Mouse (Mus musculus): ENCODE data around the gene Pde4b. TPM values are rescaled to one million over a fixed set of nuclear protein-coding genes. Genes with fewer than 3 reads are reported as not detected.

Gene Pde4b
- polyA plus RNA-seq, 1 experiment from 2014 or later = 3.1 TPM

DNA sequence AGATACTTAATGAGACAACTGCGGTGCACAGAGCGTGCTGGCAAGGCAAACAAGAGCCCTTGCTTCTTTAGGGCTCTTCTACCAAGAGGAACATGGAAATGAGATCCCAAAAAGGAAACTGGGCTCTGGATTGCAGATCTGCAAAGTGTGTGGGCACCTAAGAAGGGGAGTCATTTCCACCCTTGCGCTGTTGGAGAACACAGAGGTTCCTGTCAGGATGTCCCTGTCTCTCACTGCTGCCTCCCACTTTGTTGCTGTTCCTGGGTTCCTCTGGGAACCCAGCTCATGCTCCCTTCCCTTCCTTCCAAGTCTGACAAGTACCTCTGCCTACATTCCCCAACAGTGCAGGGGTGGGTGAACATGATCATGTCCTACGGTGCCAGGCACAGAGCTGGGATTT, 61.4 kb downstream of the Pde4b start:
- H3K4me1 ChIP-seq (ENCODE audit: control insufficient read depth, low read depth, low read length) = no peaks in the 10 kb centered on the region
- H3K4me2 ChIP-seq (ENCODE audit: low read depth, low read length) = no peak overlapping the region
- H3K27me3 ChIP-seq (ENCODE audit: control insufficient read depth, insufficient read depth, low read depth, low read length) = no peaks in the 10 kb centered on the region
- H3K27ac ChIP-seq (ENCODE audit: low read length) = no peak overlapping the region
- no peaks in the 10 kb centered on the region for H3K36me3 ChIP-seq (ENCODE audit: control insufficient read depth, insufficient read depth)
- no peak for ATAC-seq (ENCODE audit: low read depth)
- WGBS (ENCODE audit: insufficient replicate concordance) = 69% methylated on average over 4 of the region's 4 CpGs
- H3K9me3 ChIP-seq (replicated peaks; ENCODE audit: control insufficient read depth, low read length) = no peaks in the 10 kb centered on the region
- no peak overlapping the region for H3K9ac ChIP-seq (ENCODE audit: low read depth, low read length)
- H3K4me3 ChIP-seq (ENCODE audit: low read depth, low read length) = no peak overlapping the region

DNA sequence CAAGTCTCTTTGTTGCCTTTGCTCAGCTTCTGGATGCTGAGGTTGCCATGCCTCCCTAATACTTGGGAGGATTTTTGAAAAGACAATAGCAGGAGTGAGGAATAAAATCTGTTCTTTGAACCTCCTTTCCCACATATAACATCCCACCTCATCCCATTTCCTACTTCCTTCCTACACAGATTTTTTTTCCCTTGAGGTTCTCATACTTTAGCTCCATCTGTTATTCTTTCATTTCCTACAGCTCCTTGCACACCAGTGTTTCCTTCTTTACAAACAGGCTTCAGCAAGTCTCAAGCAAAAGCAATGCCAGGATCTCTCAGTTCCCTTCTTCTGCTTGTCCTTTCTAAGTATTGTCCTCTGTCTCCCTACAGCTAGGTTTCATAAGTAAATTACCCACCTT, 71.8 kb downstream of the Pde4b start:
- H3K27ac ChIP-seq (ENCODE audit: low read length) = no peak overlapping the region
- no peak for ATAC-seq (ENCODE audit: low read depth)
- no peaks in the 10 kb centered on the region for H3K9me3 ChIP-seq (replicated peaks; ENCODE audit: control insufficient read depth, low read length)
- no peak overlapping the region for H3K4me2 ChIP-seq (ENCODE audit: low read depth, low read length)
- H3K4me3 ChIP-seq (ENCODE audit: low read depth, low read length) = no peak overlapping the region
- no peak overlapping the region for H3K9ac ChIP-seq (ENCODE audit: low read depth, low read length)
- H3K27me3 ChIP-seq (ENCODE audit: control insufficient read depth, insufficient read depth, low read depth, low read length) = no peaks in the 10 kb centered on the region
- no peaks in the 10 kb centered on the region for H3K36me3 ChIP-seq (ENCODE audit: control insufficient read depth, insufficient read depth)
- no peaks in the 10 kb centered on the region for H3K4me1 ChIP-seq (ENCODE audit: control insufficient read depth, low read depth, low read length)

- H3K4me1 ChIP-seq (ENCODE audit: control insufficient read depth, low read depth, low read length) = no peaks in the 10 kb centered on the region
- H3K27me3 ChIP-seq (ENCODE audit: control insufficient read depth, insufficient read depth, low read depth, low read length) = no peaks in the 10 kb centered on the region
- no peak for ATAC-seq (ENCODE audit: low read depth)
- no peak overlapping the region for H3K4me2 ChIP-seq (ENCODE audit: low read depth, low read length)
- no peaks in the 10 kb centered on the region for H3K36me3 ChIP-seq (ENCODE audit: control insufficient read depth, insufficient read depth)
- H3K27ac ChIP-seq (ENCODE audit: low read length) = no peak overlapping the region
- H3K4me3 ChIP-seq (ENCODE audit: low read depth, low read length) = no peak overlapping the region
- H3K9me3 ChIP-seq (replicated peaks; ENCODE audit: control insufficient read depth, low read length) = no peaks in the 10 kb centered on the region
- 28% methylated on average over 3 of the region's 3 CpGs for WGBS (ENCODE audit: insufficient replicate concordance)
- H3K9ac ChIP-seq (ENCODE audit: low read depth, low read length) = no peak overlapping the region
These were observed 84.3 kb downstream of the Pde4b start for GRCm38 (mm10) chr4:102171636-102172035.

GRCm38 (mm10) chr4:102172711-102173213, 85.4 kb downstream of the Pde4b start:
- no peak overlapping the region for H3K9ac ChIP-seq (ENCODE audit: low read depth, low read length)
- no peak for ATAC-seq (ENCODE audit: low read depth)
- H3K36me3 ChIP-seq (ENCODE audit: control insufficient read depth, insufficient read depth) = no peaks in the 10 kb centered on the region
- H3K9me3 ChIP-seq (replicated peaks; ENCODE audit: control insufficient read depth, low read length) = no peaks in the 10 kb centered on the region
- no peaks in the 10 kb centered on the region for H3K4me1 ChIP-seq (ENCODE audit: control insufficient read depth, low read depth, low read length)
- 39% methylated on average over 7 of the region's 7 CpGs for WGBS (ENCODE audit: insufficient replicate concordance)
- no peak overlapping the region for H3K4me2 ChIP-seq (ENCODE audit: low read depth, low read length)
- no peaks in the 10 kb centered on the region for H3K27me3 ChIP-seq (ENCODE audit: control insufficient read depth, insufficient read depth, low read depth, low read length)
- H3K4me3 ChIP-seq (ENCODE audit: low read depth, low read length) = no peak overlapping the region
- no peak overlapping the region for H3K27ac ChIP-seq (ENCODE audit: low read length)

- 56% methylated on average over 2 of the region's 2 CpGs for WGBS (ENCODE audit: insufficient replicate concordance)
- no peaks in the 10 kb centered on the region for H3K9me3 ChIP-seq (replicated peaks; ENCODE audit: control insufficient read depth, low read length)
- no peak for ATAC-seq (ENCODE audit: low read depth)
These were observed 88.6 kb downstream of the Pde4b start for GRCm38 (mm10) chr4:102175985-102176384.

GRCm38 (mm10) chr4:102177258-102177657, 89.9 kb downstream of the Pde4b start:
- Histone ChIP-seq H3K4me2 (ENCODE audit: low read depth, low read length) (no peak overlapping the region), H3K9ac (ENCODE audit: low read depth, low read length) (no peak overlapping the region), H3K9me3 (replicated peaks; ENCODE audit: control insufficient read depth, low read length) (no peaks in the 10 kb centered on the region), H3K4me3 (ENCODE audit: low read depth, low read length) (no peak overlapping the region), H3K27ac (ENCODE audit: low read length) (no peak overlapping the region), H3K36me3 (ENCODE audit: control insufficient read depth, insufficient read depth) (no peaks in the 10 kb centered on the region), H3K4me1 (ENCODE audit: control insufficient read depth, low read depth, low read length) (no peaks in the 10 kb centered on the region), H3K27me3 (ENCODE audit: control insufficient read depth, insufficient read depth, low read depth, low read length) (no peaks in the 10 kb centered on the region)
- ATAC-seq (ENCODE audit: low read depth) = no peak
- WGBS (ENCODE audit: insufficient replicate concordance) = 55% methylated on average over 5 of the region's 5 CpGs

More at GRCm38 (mm10) chr4:102175985-102176384, 88.6 kb downstream of the Pde4b start:
- H3K4me1 ChIP-seq (ENCODE audit: control insufficient read depth, low read depth, low read length) = no peaks in the 10 kb centered on the region
- H3K9ac ChIP-seq (ENCODE audit: low read depth, low read length) = no peak overlapping the region
- no peaks in the 10 kb centered on the region for H3K36me3 ChIP-seq (ENCODE audit: control insufficient read depth, insufficient read depth)
- H3K4me3 ChIP-seq (ENCODE audit: low read depth, low read length) = no peak overlapping the region
- no peak overlapping the region for H3K27ac ChIP-seq (ENCODE audit: low read length)
- H3K4me2 ChIP-seq (ENCODE audit: low read depth, low read length) = no peak overlapping the region
- no peaks in the 10 kb centered on the region for H3K27me3 ChIP-seq (ENCODE audit: control insufficient read depth, insufficient read depth, low read depth, low read length)

DNA sequence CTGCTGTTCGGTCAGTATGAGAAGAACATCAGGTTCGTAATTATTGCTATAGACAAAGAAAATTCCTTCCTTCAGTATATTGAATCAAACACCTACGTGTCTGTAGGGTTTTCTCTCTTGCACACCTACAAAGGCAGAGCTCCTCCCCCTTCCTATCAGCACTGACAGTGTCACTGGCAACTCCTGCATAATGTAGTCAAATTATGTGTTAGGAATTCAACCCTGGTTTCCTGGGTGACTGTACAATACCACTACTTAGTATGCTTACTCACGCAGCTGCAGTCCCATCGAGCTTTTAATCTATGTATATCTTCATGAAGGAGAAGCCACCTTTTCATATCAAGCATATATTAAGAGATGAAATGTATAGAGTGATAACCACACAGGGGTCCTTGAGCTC, 99.5 kb downstream of the Pde4b start:
- H3K36me3 ChIP-seq (ENCODE audit: control insufficient read depth, insufficient read depth) = no peaks in the 10 kb centered on the region
- 60% methylated on average over 5 of the region's 5 CpGs for WGBS (ENCODE audit: insufficient replicate concordance)
- ATAC-seq (ENCODE audit: low read depth) = no peak
- no peak overlapping the region for H3K27ac ChIP-seq (ENCODE audit: low read length)
- H3K27me3 ChIP-seq (ENCODE audit: control insufficient read depth, insufficient read depth, low read depth, low read length) = no peaks in the 10 kb centered on the region
- no peak overlapping the region for H3K9ac ChIP-seq (ENCODE audit: low read depth, low read length)
- H3K4me3 ChIP-seq (ENCODE audit: low read depth, low read length) = no peak overlapping the region
- H3K4me2 ChIP-seq (ENCODE audit: low read depth, low read length) = no peak overlapping the region
- H3K4me1 ChIP-seq (ENCODE audit: control insufficient read depth, low read depth, low read length) = no peaks in the 10 kb centered on the region
- no peaks in the 10 kb centered on the region for H3K9me3 ChIP-seq (replicated peaks; ENCODE audit: control insufficient read depth, low read length)

DNA sequence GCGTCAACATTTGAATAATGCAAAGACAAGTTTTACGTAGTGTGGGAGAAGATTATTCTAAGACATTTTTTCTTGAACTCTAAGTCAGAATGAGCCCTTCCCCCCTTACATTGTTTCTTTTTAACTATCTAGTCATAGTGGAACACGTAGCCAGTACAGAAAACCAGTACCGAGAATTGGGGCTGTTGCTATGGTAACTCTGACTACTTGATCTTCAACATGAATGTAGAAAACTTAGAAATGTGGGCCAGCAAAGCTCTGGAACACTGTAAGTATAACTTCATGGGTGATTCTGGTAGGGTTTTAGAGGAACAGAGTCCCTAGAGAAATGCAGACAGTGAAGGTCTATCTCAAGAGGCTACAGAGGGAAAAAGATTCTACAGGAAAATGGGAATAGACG, 110.4 kb downstream of the Pde4b start:
- Histone ChIP-seq H3K9me3 (replicated peaks; ENCODE audit: control insufficient read depth, low read length) (no peaks in the 10 kb centered on the region), H3K4me2 (ENCODE audit: low read depth, low read length) (no peak overlapping the region), H3K4me1 (ENCODE audit: control insufficient read depth, low read depth, low read length) (no peaks in the 10 kb centered on the region), H3K36me3 (ENCODE audit: control insufficient read depth, insufficient read depth) (no peaks in the 10 kb centered on the region), H3K9ac (ENCODE audit: low read depth, low read length) (no peak overlapping the region), H3K27ac (ENCODE audit: low read length) (no peak overlapping the region), H3K27me3 (ENCODE audit: control insufficient read depth, insufficient read depth, low read depth, low read length) (no peaks in the 10 kb centered on the region), H3K4me3 (ENCODE audit: low read depth, low read length) (no peak overlapping the region)
- WGBS (ENCODE audit: insufficient replicate concordance) = 70% methylated on average over 5 of the region's 5 CpGs
- no peak for ATAC-seq (ENCODE audit: low read depth)

DNA sequence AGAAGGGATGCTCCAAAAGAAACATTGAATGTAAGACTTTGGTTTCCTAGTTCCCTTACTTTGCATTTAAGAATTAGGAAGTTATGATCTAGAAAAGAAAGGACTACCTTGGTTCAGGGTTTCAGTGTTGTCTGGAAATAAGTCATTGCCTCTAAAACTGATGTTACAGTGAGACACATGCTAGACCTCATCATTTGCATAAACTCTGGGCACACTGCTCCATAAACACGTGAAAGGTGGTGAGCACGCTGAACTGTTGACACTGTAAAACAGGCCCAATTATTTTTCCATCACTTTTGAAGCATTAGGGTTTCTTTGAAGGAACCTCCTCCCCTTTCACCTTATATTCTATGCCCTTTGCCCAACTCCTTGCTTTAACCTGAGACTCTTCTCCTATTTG, 122.4 kb downstream of the Pde4b start:
- no peaks in the 10 kb centered on the region for H3K9me3 ChIP-seq (replicated peaks; ENCODE audit: control insufficient read depth, low read length)
- H3K4me2 ChIP-seq (ENCODE audit: low read depth, low read length) = no peak overlapping the region
- no peak overlapping the region for H3K4me3 ChIP-seq (ENCODE audit: low read depth, low read length)
- H3K27me3 ChIP-seq (ENCODE audit: control insufficient read depth, insufficient read depth, low read depth, low read length) = no peaks in the 10 kb centered on the region
- 58% methylated on average over 2 of the region's 2 CpGs for WGBS (ENCODE audit: insufficient replicate concordance)
- H3K27ac ChIP-seq (ENCODE audit: low read length) = no peak overlapping the region
- ATAC-seq (ENCODE audit: low read depth) = no peak
- H3K4me1 ChIP-seq (ENCODE audit: control insufficient read depth, low read depth, low read length) = no peaks in the 10 kb centered on the region
- H3K36me3 ChIP-seq (ENCODE audit: control insufficient read depth, insufficient read depth) = no peaks in the 10 kb centered on the region
- no peak overlapping the region for H3K9ac ChIP-seq (ENCODE audit: low read depth, low read length)

DNA sequence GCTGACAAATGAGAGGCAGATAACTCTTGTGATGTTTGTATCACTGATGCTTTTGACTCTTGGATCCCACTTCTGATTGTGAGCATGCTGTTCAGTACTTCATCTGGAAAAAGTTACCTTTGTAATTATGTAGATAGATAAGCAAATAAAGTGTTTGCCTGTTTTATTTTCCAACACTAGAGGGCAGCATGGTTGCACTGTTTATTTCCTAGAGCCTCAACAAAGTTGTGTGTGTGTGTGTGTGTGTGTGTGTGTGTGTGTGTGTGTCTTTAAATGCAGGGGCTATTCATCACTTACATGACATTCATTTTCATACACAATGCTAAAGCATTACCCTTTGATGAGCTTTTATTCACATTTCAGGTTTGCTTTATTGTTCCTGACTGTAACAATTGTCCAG, 139.4 kb downstream of the Pde4b start:
- Histone ChIP-seq H3K9ac (ENCODE audit: low read depth, low read length) (no peak overlapping the region), H3K4me1 (ENCODE audit: control insufficient read depth, low read depth, low read length) (no peaks in the 10 kb centered on the region)
- no peak for ATAC-seq (ENCODE audit: low read depth)

More for the DNA sequence above, 139.4 kb downstream of the Pde4b start:
- Histone ChIP-seq H3K4me2 (ENCODE audit: low read depth, low read length) (no peak overlapping the region), H3K27me3 (ENCODE audit: control insufficient read depth, insufficient read depth, low read depth, low read length) (no peaks in the 10 kb centered on the region), H3K4me3 (ENCODE audit: low read depth, low read length) (no peak overlapping the region), H3K9me3 (replicated peaks; ENCODE audit: control insufficient read depth, low read length) (no peaks in the 10 kb centered on the region), H3K36me3 (ENCODE audit: control insufficient read depth, insufficient read depth) (no peaks in the 10 kb centered on the region), H3K27ac (ENCODE audit: low read length) (no peak overlapping the region)
